Mouse (Mus musculus): ENCODE results near the gene Lgals7. TPM values are rescaled to one million over a fixed set of nuclear protein-coding genes. Genes with fewer than 3 reads are reported as not detected.
"Not testable (repeated sequence)": the region's sequence is repeated elsewhere in the genome, so short reads cannot be mapped to it uniquely, and the experiment has no call there.

Lgals7 gene
- polyA plus RNA-seq, 1 experiment from 2014 or later, result 0.34 TPM

GRCm38 (mm10) chr7:28866769-28867507 lies 3.3 kb downstream of the Lgals7 start:
- H3K27ac ChIP-seq (ENCODE audit: low read depth), result no peak overlapping the region
- no peak overlapping the region for H3K9ac ChIP-seq (replicated peaks)
- TF ChIP-seq EP300 (IDR thresholded peaks at IDR 0.05; ENCODE audit: low read depth) (no peak), CTCF (IDR thresholded peaks at IDR 0.05; ENCODE audit: low read depth) (no peak)
- no peaks in the 10 kb centered on the region for H3K27me3 ChIP-seq (ENCODE audit: insufficient read depth, low read length)
- no peak overlapping the region for H3K4me3 ChIP-seq (ENCODE audit: low read depth, low read length)
- 84% methylated on average over 28 of the region's 28 CpGs for WGBS (ENCODE audit: insufficient replicate concordance)
- no peak for DNase-seq
- peak overlapping the region; percentile 65; the same call in 1 of the 2 replicates for H3K4me2 ChIP-seq (ENCODE audit: low read depth, low read length)
- ATAC-seq, result no peak
- peaks cover 9% of the 10 kb centered on the region; the same call in 1 of the 2 replicates for H3K4me1 ChIP-seq (ENCODE audit: insufficient read depth)
- H3K36me3 ChIP-seq (replicated peaks; ENCODE audit: insufficient read depth, low read length), result no peaks in the 10 kb centered on the region
- H3K9me3 ChIP-seq (ENCODE audit: low read length), result no peaks in the 10 kb centered on the region

GRCm38 (mm10) chr7:28867508-28868340 lies 4.1 kb downstream of the Lgals7 start:
- H3K4me3 ChIP-seq (ENCODE audit: low read depth, low read length), result peak overlapping the region; percentile 28; the same call in 1 of the 2 replicates
- peak; percentile 71 for ATAC-seq
- peak overlapping the region; percentile 41; the same call in 1 of the 2 replicates for H3K9ac ChIP-seq (replicated peaks)
- WGBS (ENCODE audit: insufficient replicate concordance), result 18% methylated on average over 23 of the region's 23 CpGs
- not testable (repeated sequence) for H3K9me3 ChIP-seq (ENCODE audit: low read length); H3K4me1 ChIP-seq (ENCODE audit: insufficient read depth); H3K27me3 ChIP-seq (ENCODE audit: insufficient read depth, low read length); H3K36me3 ChIP-seq (replicated peaks; ENCODE audit: insufficient read depth, low read length); H3K27ac ChIP-seq (ENCODE audit: low read depth)
- peak overlapping the region; percentile 65 for H3K4me2 ChIP-seq (ENCODE audit: low read depth, low read length)
- peak; percentile 82 for TF ChIP-seq CTCF (IDR thresholded peaks at IDR 0.05; ENCODE audit: low read depth)
- peak; percentile 86 for DNase-seq

- Histone ChIP-seq H3K36me3 (replicated peaks; ENCODE audit: insufficient read depth, low read length) (no peaks in the 10 kb centered on the region), H3K4me1 (ENCODE audit: insufficient read depth) (peaks cover 3% of the 10 kb centered on the region; the same call in 1 of the 2 replicates), H3K4me3 (ENCODE audit: low read depth, low read length) (no peak overlapping the region), H3K9ac (replicated peaks) (no peak overlapping the region), H3K9me3 (ENCODE audit: low read length) (no peaks in the 10 kb centered on the region), H3K4me2 (ENCODE audit: low read depth, low read length) (no peak overlapping the region), H3K27me3 (ENCODE audit: insufficient read depth, low read length) (no peaks in the 10 kb centered on the region), H3K27ac (ENCODE audit: low read depth) (no peak overlapping the region)
- WGBS (ENCODE audit: insufficient replicate concordance), result 68% methylated on average over 24 of the region's 24 CpGs
- peak; percentile 56 for ATAC-seq
- no peak for DNase-seq
- TF ChIP-seq EP300 (IDR thresholded peaks at IDR 0.05; ENCODE audit: low read depth) (peak; percentile 11; the same call in 1 of the 2 replicates), CTCF (IDR thresholded peaks at IDR 0.05; ENCODE audit: low read depth) (no peak)
Measured at GRCm38 (mm10) chr7:28870901-28871664, 7.4 kb downstream of the Lgals7 start.

GRCm38 (mm10) chr7:28874565-28874964 lies 10.9 kb downstream of the Lgals7 start:
- WGBS (ENCODE audit: insufficient replicate concordance), result 60% methylated on average over 2 of the region's 2 CpGs
- Histone ChIP-seq H3K4me3 (ENCODE audit: low read depth, low read length) (no peak overlapping the region), H3K27me3 (ENCODE audit: insufficient read depth, low read length) (no peaks in the 10 kb centered on the region), H3K9me3 (ENCODE audit: low read length) (no peaks in the 10 kb centered on the region), H3K4me1 (ENCODE audit: insufficient read depth) (no peaks in the 10 kb centered on the region), H3K27ac (ENCODE audit: low read depth) (no peak overlapping the region), H3K9ac (replicated peaks) (no peak overlapping the region), H3K36me3 (replicated peaks; ENCODE audit: insufficient read depth, low read length) (no peaks in the 10 kb centered on the region), H3K4me2 (ENCODE audit: low read depth, low read length) (no peak overlapping the region)
- no peak for TF ChIP-seq CTCF (IDR thresholded peaks at IDR 0.05; ENCODE audit: low read depth)
- no peak for TF ChIP-seq EP300 (IDR thresholded peaks at IDR 0.05; ENCODE audit: low read depth)
- DNase-seq (no peak), ATAC-seq (no peak)

- H3K4me1 ChIP-seq (ENCODE audit: insufficient read depth), result no peaks in the 10 kb centered on the region
- no peak for TF ChIP-seq CTCF (IDR thresholded peaks at IDR 0.05; ENCODE audit: low read depth)
- TF ChIP-seq EP300 (IDR thresholded peaks at IDR 0.05; ENCODE audit: low read depth), result no peak
- WGBS (ENCODE audit: insufficient replicate concordance), result 78% methylated on average over 4 of the region's 4 CpGs
- no peak overlapping the region for H3K4me2 ChIP-seq (ENCODE audit: low read depth, low read length)
- no peak overlapping the region for H3K4me3 ChIP-seq (ENCODE audit: low read depth, low read length)
- no peak overlapping the region for H3K9ac ChIP-seq (replicated peaks)
- ATAC-seq (no peak), DNase-seq (no peak)
- H3K9me3 ChIP-seq (ENCODE audit: low read length), result no peaks in the 10 kb centered on the region
- no peaks in the 10 kb centered on the region for H3K36me3 ChIP-seq (replicated peaks; ENCODE audit: insufficient read depth, low read length)
- H3K27ac ChIP-seq (ENCODE audit: low read depth), result no peak overlapping the region
- no peaks in the 10 kb centered on the region for H3K27me3 ChIP-seq (ENCODE audit: insufficient read depth, low read length)
Measured at GRCm38 (mm10) chr7:28876099-28876498, 12.4 kb downstream of the Lgals7 start.
